Mouse (Mus musculus) ES-Bruce4 (cell line): ENCODE data around the gene Fndc3b. TPM values are rescaled to one million over a fixed set of nuclear protein-coding genes. Genes with fewer than 3 reads are reported as not detected.

Source experiments
- H3K27ac ChIP-seq: 2 replicates; pipeline ENCODE4 v1.5.1; 2012; ENCODE audit warnings: low read length, inconsistent platforms; ENCODE audit not compliant: insufficient read depth
- H3K27me3 ChIP-seq: 2 replicates; pipeline ENCODE4 v1.6.1; 2012; ENCODE audit warnings: mild to moderate bottlenecking, low read length, inconsistent platforms; ENCODE audit not compliant: control insufficient read depth, poor library complexity, insufficient read depth, severe bottlenecking
- H3K36me3 ChIP-seq: 2 replicates; pipeline ENCODE4 v1.6.1; 2012; ENCODE audit warnings: inconsistent platforms, mild to moderate bottlenecking, low read length, moderate library complexity; ENCODE audit not compliant: control insufficient read depth, poor library complexity, insufficient read depth, severe bottlenecking
- H3K4me1 ChIP-seq: one replicate; pipeline ENCODE4 v1.8.1; 2011; ENCODE audit warnings: low read length; ENCODE audit not compliant: control insufficient read depth, insufficient read depth
- H3K4me3 ChIP-seq: 2 replicates; pipeline ENCODE4 v1.5.1; 2011; ENCODE audit warnings: low read depth, mild to moderate bottlenecking, low read length
- H3K9ac ChIP-seq: 2 replicates; pipeline ENCODE4 v1.6.1; 2012; ENCODE audit warnings: low read depth, mild to moderate bottlenecking, inconsistent platforms; ENCODE audit not compliant: poor library complexity, severe bottlenecking
- H3K9me3 ChIP-seq: replicated peaks from 2 replicates; pipeline ENCODE4 v1.6.1; 2012; ENCODE audit warnings: mild to moderate bottlenecking, low read length, inconsistent platforms; ENCODE audit not compliant: control insufficient read depth, poor library complexity, insufficient read depth, severe bottlenecking
- CTCF ChIP-seq: IDR thresholded peaks from one replicate; pipeline ENCODE4 v1.8.1; 2011; ENCODE audit warnings: low read depth, low read length
- EP300 ChIP-seq: IDR thresholded peaks from 2 replicates; pipeline ENCODE4 v1.6.1; 2011; ENCODE audit warnings: low read depth, low read length; ENCODE audit not compliant: insufficient read depth
- POLR2A ChIP-seq: IDR thresholded peaks from one replicate; pipeline ENCODE4 v1.8.1; 2011; ENCODE audit warnings: low read length; ENCODE audit not compliant: insufficient read depth
- polyA plus RNA-seq: library from polyadenylated mRNA; stranded (reverse); fragments of >200 nt; gene quantifications from 2 replicates; pipeline ENCODE4 v1.2.4, GENCODE M21; 2011; ENCODE audit warnings: low read depth; ENCODE audit not compliant: missing spikeins, insufficient read depth, insufficient read length

Gene Fndc3b
- polyA plus RNA-seq, 1 experiment, result 36.7 TPM

GRCm38 (mm10) chr3:27670416-27670815, 40.7 kb downstream of the Fndc3b start:
- no peak for TF ChIP-seq EP300
- TF ChIP-seq POLR2A, result no peak
- TF ChIP-seq CTCF, result no peak
- no peaks in the 10 kb centered on the region for H3K27me3 ChIP-seq
- H3K9ac ChIP-seq, result no peak overlapping the region
- no peaks in the 10 kb centered on the region for H3K36me3 ChIP-seq
- no peaks in the 10 kb centered on the region for H3K9me3 ChIP-seq
- no peak overlapping the region for H3K4me3 ChIP-seq
- H3K4me1 ChIP-seq, result peaks cover 1% of the 10 kb centered on the region
- H3K27ac ChIP-seq, result no peak overlapping the region

GRCm38 (mm10) chr3:27667280-27667679, 43.8 kb downstream of the Fndc3b start:
- Histone ChIP-seq H3K27ac (no peak overlapping the region), H3K4me3 (no peak overlapping the region), H3K27me3 (no peaks in the 10 kb centered on the region), H3K9me3 (no peaks in the 10 kb centered on the region), H3K9ac (no peak overlapping the region), H3K36me3 (no peaks in the 10 kb centered on the region), H3K4me1 (peaks cover 6% of the 10 kb centered on the region)
- no peak for TF ChIP-seq EP300
- TF ChIP-seq CTCF, result no peak
- no peak for TF ChIP-seq POLR2A

GRCm38 (mm10) chr3:27665338-27665737, 45.8 kb downstream of the Fndc3b start:
- Histone ChIP-seq H3K9me3 (no peaks in the 10 kb centered on the region), H3K27ac (peak overlapping the region; percentile 87), H3K27me3 (no peaks in the 10 kb centered on the region), H3K9ac (0 out of 2 replicates have a peak overlapping the region, but pooled peaks have one; percentile 38), H3K4me1 (peaks cover 6% of the 10 kb centered on the region), H3K36me3 (no peaks in the 10 kb centered on the region), H3K4me3 (no peak overlapping the region)
- TF ChIP-seq CTCF (peak; percentile 16), EP300 (peak; percentile 72), POLR2A (no peak)

GRCm38 (mm10) chr3:27663221-27663620, 47.9 kb downstream of the Fndc3b start:
- H3K9ac ChIP-seq, result no peak overlapping the region
- H3K9me3 ChIP-seq, result no peaks in the 10 kb centered on the region
- H3K27ac ChIP-seq, result 0 out of 2 replicates have a peak overlapping the region, but pooled peaks have one; percentile 0
- no peaks in the 10 kb centered on the region for H3K36me3 ChIP-seq
- H3K4me3 ChIP-seq, result no peak overlapping the region
- peaks cover 6% of the 10 kb centered on the region for H3K4me1 ChIP-seq
- H3K27me3 ChIP-seq, result no peaks in the 10 kb centered on the region
- TF ChIP-seq EP300 (no peak), CTCF (no peak), POLR2A (no peak)

GRCm38 (mm10) chr3:27658198-27658763, 52.8 kb downstream of the Fndc3b start:
- peaks cover 8% of the 10 kb centered on the region for H3K4me1 ChIP-seq
- no peak overlapping the region for H3K4me3 ChIP-seq
- H3K27me3 ChIP-seq, result no peaks in the 10 kb centered on the region
- no peak overlapping the region for H3K27ac ChIP-seq
- H3K36me3 ChIP-seq, result no peaks in the 10 kb centered on the region
- TF ChIP-seq EP300 (no peak), POLR2A (no peak), CTCF (no peak)
- H3K9ac ChIP-seq, result no peak overlapping the region
- no peaks in the 10 kb centered on the region for H3K9me3 ChIP-seq

GRCm38 (mm10) chr3:27656764-27657390, 54.2 kb downstream of the Fndc3b start:
- H3K4me3 ChIP-seq, result no peak overlapping the region
- H3K27ac ChIP-seq, result peak overlapping the region; percentile 32
- TF ChIP-seq CTCF (no peak), EP300 (peak; percentile 59), POLR2A (no peak)
- H3K36me3 ChIP-seq, result no peaks in the 10 kb centered on the region
- H3K9me3 ChIP-seq, result no peaks in the 10 kb centered on the region
- no peak overlapping the region for H3K9ac ChIP-seq
- H3K4me1 ChIP-seq, result peaks cover 5% of the 10 kb centered on the region
- no peaks in the 10 kb centered on the region for H3K27me3 ChIP-seq
